Mouse (Mus musculus) naive thymus-derived CD4-positive, alpha-beta T cell, adult 2 months (primary cell): ENCODE measurements around the gene Gm8232.
"Not testable (repeated sequence)": the region's sequence is repeated elsewhere in the genome, so short reads cannot be mapped to it uniquely, and the experiment has no call there.

Experiments
- DNase-seq: peaks from one replicate; pipeline ENCODE4 v3.0.0-alpha.2; 2011; ENCODE audit warnings: low read depth

Gm8232 gene

DNA sequence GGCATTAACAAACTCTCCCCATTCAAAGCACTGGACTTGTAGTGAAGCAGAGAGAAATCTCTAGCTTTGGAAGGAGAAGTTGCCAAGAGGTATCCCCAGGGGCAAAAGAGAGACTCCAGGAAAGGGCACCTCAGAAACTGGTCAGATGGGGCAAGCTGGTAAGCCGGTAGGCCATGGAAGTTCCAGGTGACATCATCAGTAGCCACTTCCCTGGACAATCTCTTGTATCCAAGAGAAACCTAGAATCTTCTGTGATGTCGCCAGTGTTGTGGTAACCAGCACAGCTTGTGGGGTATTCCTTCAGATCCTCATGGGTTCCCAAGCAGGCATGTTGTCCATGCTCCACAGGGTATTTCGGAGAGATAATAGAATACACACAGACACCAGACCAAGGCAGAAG is at the start of gene Gm8232:
Gene Gm8232, plus strand, starts transcription at position 301 of the 400 bp plus-strand sequence.
- DNase-seq = not testable (repeated sequence)

DNA sequence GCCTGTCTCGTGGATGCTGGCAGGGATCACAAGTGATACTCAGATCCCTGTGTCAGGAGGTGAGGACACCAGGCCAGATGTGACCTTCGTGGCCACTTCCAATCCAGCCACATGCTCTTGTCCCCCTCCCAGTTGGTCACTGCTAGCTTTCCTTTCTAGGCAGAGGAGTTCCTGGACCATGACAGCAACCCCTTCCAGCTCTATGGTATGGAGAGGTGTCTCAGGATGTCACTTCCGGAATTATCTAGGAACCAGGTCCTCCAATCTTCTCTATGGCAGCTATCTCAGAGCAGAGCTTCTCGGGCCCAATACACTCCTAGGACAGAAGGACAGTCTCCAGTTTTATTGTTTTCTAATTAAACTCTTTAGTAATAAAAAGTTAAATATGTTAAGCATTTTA is 49.2 kb upstream of the Gm8232 start:
- not testable (repeated sequence) for DNase-seq

DNA sequence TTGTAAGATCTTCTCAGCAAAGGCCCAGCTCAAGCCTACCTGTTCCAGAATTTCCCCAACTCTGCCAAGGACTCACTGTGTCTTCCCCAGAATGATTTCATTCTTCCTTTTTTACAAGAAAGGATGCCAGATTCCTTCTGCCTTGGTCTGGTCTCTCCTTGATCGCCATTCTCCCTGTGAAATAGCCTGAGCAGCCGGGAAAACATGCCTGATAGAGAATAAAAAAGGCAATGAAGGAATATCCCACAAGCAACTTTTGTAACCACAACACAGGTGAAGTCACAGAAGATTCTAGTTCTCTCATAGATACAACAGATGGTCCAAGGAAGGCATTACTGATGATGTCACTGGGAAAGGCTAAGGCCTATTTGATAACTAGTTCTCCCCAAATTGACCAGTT is 22.8 kb upstream of the Gm8232 start, which contains the start of gene Gm3371:
Gene Gm3371, minus strand, starts transcription at position 101 of the 400 bp plus-strand sequence.
- DNase-seq = not testable (repeated sequence)
